Mouse (Mus musculus): ENCODE data around the gene Mxd1. TPM values are rescaled to one million over a fixed set of nuclear protein-coding genes. Genes with fewer than 3 reads are reported as not detected.
A peak's percentile ranks its signal among the peaks of the same experiment; 100 is the strongest.

The Mxd1 gene
- total and polyA plus RNA-seq, 3 experiments: 3.2 to 3.6 TPM; not detected in 1

GRCm38 (mm10) chr6:86605260-86605659 is 63.7 kb downstream of the Mxd1 start:
- Histone ChIP-seq H3K36me3 (ENCODE audit: control insufficient read depth in 1 of 2, insufficient read depth in 2 of 2, low read length in 2 of 2) (peaks cover 0 to 4% of the 10 kb centered on the region in 2 experiments; a peak in 2 of 4 replicates), H3K27ac (ENCODE audit: control insufficient read depth, low read depth, low read length) (no peak overlapping the region), H3K9ac (ENCODE audit: control insufficient read depth, low read depth, low read length, poor library complexity, severe bottlenecking) (no peak overlapping the region), H3K9me3 (replicated peaks; ENCODE audit: insufficient read depth, low read length) (no peaks in the 10 kb centered on the region), H3K4me1 (ENCODE audit: control insufficient read depth in 1 of 2, insufficient read depth in 2 of 2, low read length in 2 of 2) (peaks cover 4 to 13% of the 10 kb centered on the region in 2 experiments; a peak in 3 of 4 replicates), H3K79me2 (ENCODE audit: control insufficient read depth, insufficient read depth, low read length, poor library complexity) (no peaks in the 10 kb centered on the region), H3K4me3 (ENCODE audit: control insufficient read depth in 1 of 2, insufficient read depth in 1 of 2, low read depth in 2 of 2, low read length in 2 of 2) (no peak overlapping the region), H3K27me3 (ENCODE audit: control insufficient read depth in 1 of 2, insufficient read depth in 2 of 2, low read length in 2 of 2) (no peaks in the 10 kb centered on the region)
- no peak for DNase-seq (ENCODE audit: low read depth, low spot score)
- TF ChIP-seq HCFC1 (IDR thresholded peaks at IDR 0.05; ENCODE audit: low read depth, low read length) (no peak), MEF2A (IDR thresholded peaks at IDR 0.05; ENCODE audit: extremely low read depth, insufficient replicate concordance, low read depth, low read length, poor library complexity, severe bottlenecking) (no peak), UBTF (IDR thresholded peaks at IDR 0.05; ENCODE audit: borderline replicate concordance, insufficient read depth, low read depth, low read length) (no peak), MAZ (IDR thresholded peaks at IDR 0.05; ENCODE audit: low read depth, low read length) (no peak), MAFK (IDR thresholded peaks at IDR 0.05; ENCODE audit: borderline replicate concordance, low read depth, low read length) (no peak), RAD21 (IDR thresholded peaks at IDR 0.05; ENCODE audit: low read depth, low read length) (no peak), NRF1 (IDR thresholded peaks at IDR 0.05; ENCODE audit: insufficient read depth, low read depth, low read length, poor library complexity, severe bottlenecking) (no peak), GATA1 (IDR thresholded peaks at IDR 0.05; ENCODE audit: low read depth, low read length) (no peak), ELF1 (IDR thresholded peaks at IDR 0.05; ENCODE audit: low read depth, low read length) (no peak), POLR2AphosphoS5 (IDR thresholded peaks at IDR 0.05; ENCODE audit: borderline replicate concordance, low read depth, low read length) (no peak), JUND (IDR thresholded peaks at IDR 0.05; ENCODE audit: low read depth, low read length) (no peak), E2F4 (IDR thresholded peaks at IDR 0.05; ENCODE audit: borderline replicate concordance, low read depth, low read length) (no peak), MAX (IDR thresholded peaks at IDR 0.05; ENCODE audit: low read length) (no peak), USF2 (IDR thresholded peaks at IDR 0.05; ENCODE audit: borderline replicate concordance in 1 of 2, insufficient read depth in 1 of 2, low read depth in 1 of 2, low read length in 2 of 2) (no peak), SMC3 (IDR thresholded peaks at IDR 0.05; ENCODE audit: low read depth, low read length) (no peak), ZKSCAN1 (IDR thresholded peaks at IDR 0.05; ENCODE audit: low read depth, low read length) (no peak), CHD1 (IDR thresholded peaks at IDR 0.05; ENCODE audit: low read depth, low read length) (no peak), MXI1 (IDR thresholded peaks at IDR 0.05; ENCODE audit: low read depth, low read length) (no peak), TBP (IDR thresholded peaks at IDR 0.05; ENCODE audit: low read depth, low read length) (no peak)

GRCm38 (mm10) chr6:86599951-86600414 is 69.0 kb downstream of the Mxd1 start:
- Histone ChIP-seq H3K4me3 (ENCODE audit: control insufficient read depth in 1 of 2, insufficient read depth in 1 of 2, low read depth in 2 of 2, low read length in 2 of 2) (peak overlapping the region; percentile 14 to 35), H3K27me3 (ENCODE audit: control insufficient read depth in 1 of 2, insufficient read depth in 2 of 2, low read length in 2 of 2) (no peaks in the 10 kb centered on the region), H3K79me2 (ENCODE audit: control insufficient read depth, insufficient read depth, low read length, poor library complexity) (no peaks in the 10 kb centered on the region), H3K36me3 (ENCODE audit: control insufficient read depth in 1 of 2, insufficient read depth in 2 of 2, low read length in 2 of 2) (peaks cover 0 to 20% of the 10 kb centered on the region in 2 experiments; a peak in 2 of 4 replicates), H3K27ac (ENCODE audit: control insufficient read depth, low read depth, low read length) (peak overlapping the region; percentile 82), H3K9ac (ENCODE audit: control insufficient read depth, low read depth, low read length, poor library complexity, severe bottlenecking) (peak overlapping the region; percentile 25), H3K4me1 (ENCODE audit: control insufficient read depth in 1 of 2, insufficient read depth in 2 of 2, low read length in 2 of 2) (peaks cover 22 to 32% of the 10 kb centered on the region in 2 experiments), H3K9me3 (replicated peaks; ENCODE audit: insufficient read depth, low read length) (no peaks in the 10 kb centered on the region)
- DNase-seq (ENCODE audit: low read depth, low spot score): peak; percentile 99
- TF ChIP-seq POLR2AphosphoS2 (IDR thresholded peaks at IDR 0.05; ENCODE audit: low read length) (no peak), MAX (IDR thresholded peaks at IDR 0.05; ENCODE audit: low read length) (peak; percentile 73), MXI1 (IDR thresholded peaks at IDR 0.05; ENCODE audit: low read depth, low read length) (peak; percentile 91), POLR2A (IDR thresholded peaks at IDR 0.05; ENCODE audit: control insufficient read depth in 1 of 2, insufficient read depth in 1 of 2, low read depth in 1 of 2, low read length in 2 of 2, poor library complexity in 1 of 2) (no peak), RCOR1 (IDR thresholded peaks at IDR 0.05; ENCODE audit: low read depth, low read length) (peak; percentile 80), ETS1 (IDR thresholded peaks at IDR 0.05; ENCODE audit: low read depth, low read length) (peak; percentile 95), NELFE (IDR thresholded peaks at IDR 0.05; ENCODE audit: low read depth, low read length) (no peak), TCF12 (IDR thresholded peaks at IDR 0.05; ENCODE audit: low read depth, low read length) (peak; percentile 50), BHLHE40 (IDR thresholded peaks at IDR 0.05; ENCODE audit: borderline replicate concordance, low read depth, low read length) (peak; percentile 66; the same call in 1 of the 2 replicates), MYB (IDR thresholded peaks at IDR 0.05; ENCODE audit: low read depth, low read length) (no peak), TBP (IDR thresholded peaks at IDR 0.05; ENCODE audit: low read depth, low read length) (0 out of 2 replicates have a peak, but pooled peaks have one; percentile 6), GABPA (IDR thresholded peaks at IDR 0.05; ENCODE audit: low read depth, low read length) (no peak), TAL1 (IDR thresholded peaks at IDR 0.05; ENCODE audit: low read length) (peak; percentile 39; the same call in 1 of the 2 replicates), NRF1 (IDR thresholded peaks at IDR 0.05; ENCODE audit: insufficient read depth, low read depth, low read length, poor library complexity, severe bottlenecking) (no peak), HCFC1 (IDR thresholded peaks at IDR 0.05; ENCODE audit: low read depth, low read length) (peak; percentile 35; the same call in 1 of the 2 replicates), USF1 (IDR thresholded peaks at IDR 0.05; ENCODE audit: low read depth, low read length) (no peak)
